ENCODE assay signal across 26 mouse cellular contexts in genomic region chr2:119463114-119463775, GRCm38 (mm10). TPM values are rescaled to one million over a fixed set of nuclear protein-coding genes. Genes with fewer than 3 reads are reported as not detected.
A peak's percentile ranks its signal among the peaks of the same experiment; 100 is the strongest.
DNase-seq lines count a peak whose midpoint lies in the region; ATAC-seq and TF ChIP-seq lines count a peak whose summit lies in the region.
"Had no signal": no experiment of that assay in that cellular context is flagged by ENCODE, and none has a peak within 500 bp of the region (broad histone marks: within the 10 kb centered on the region; RNA-seq: fewer than 3 reads in every experiment).

No protein-coding gene starts in this region.

- H3K9me3 ChIP-seq in kidney, postnatal 0 days (replicated peaks; ENCODE audit: low read length) = no peaks in the 10 kb centered on the region
- H3K9me3 ChIP-seq: forebrain, embryonic 10.5 days; forebrain, embryonic 13.5 days; G1E; hindbrain, embryonic 13.5 days; intestine, embryonic 15.5 days had no signal

- 0 out of 2 replicates have a peak overlapping the region, but pooled peaks have one; percentile 25 for H3K27ac ChIP-seq in kidney, postnatal 0 days
- H3K27ac ChIP-seq: forebrain, embryonic 10.5 days; forebrain, embryonic 13.5 days; heart, adult 2 months; hindbrain, embryonic 13.5 days; intestine, embryonic 15.5 days had no signal

- no peak for ATAC-seq in kidney, postnatal 0 days (replicated peaks; ENCODE audit: low FRiP score, low read depth)
- ATAC-seq: forebrain, embryonic 13.5 days; forebrain, embryonic 16.5 days; hindbrain, embryonic 16.5 days; intestine, embryonic 15.5 days; Patski had no signal

- no peak for TF ChIP-seq CTCF in kidney, postnatal 0 days (IDR thresholded peaks at IDR 0.05; ENCODE audit: low read depth)

- H3K27me3 ChIP-seq in kidney, postnatal 0 days (ENCODE audit: insufficient read depth, low read length) = no peaks in the 10 kb centered on the region
- H3K27me3 ChIP-seq: CH12.LX; forebrain, embryonic 13.5 days; hindbrain, embryonic 13.5 days; intestine, embryonic 15.5 days; Patski had no signal

- H3K4me2 ChIP-seq in kidney, postnatal 0 days (ENCODE audit: low read length) = no peak overlapping the region
- H3K4me2 ChIP-seq: forebrain, embryonic 13.5 days; heart, embryonic 11.5 days; hindbrain, embryonic 13.5 days; intestine, embryonic 15.5 days had no signal

- H3K4me1 ChIP-seq in kidney, postnatal 0 days (replicated peaks; ENCODE audit: insufficient read depth, low read length) = no peaks in the 10 kb centered on the region
- H3K4me1 ChIP-seq: forebrain, embryonic 10.5 days; forebrain, embryonic 13.5 days; hindbrain, embryonic 13.5 days; intestine, embryonic 15.5 days had no signal

- H3K9ac ChIP-seq in kidney, postnatal 0 days (ENCODE audit: low read depth, low read length) = no peak overlapping the region
- H3K9ac ChIP-seq: forebrain, embryonic 13.5 days; hindbrain, embryonic 13.5 days; intestine, embryonic 15.5 days had no signal

- H3K36me3 ChIP-seq in kidney, postnatal 0 days (ENCODE audit: insufficient read depth, low read length) = no peaks in the 10 kb centered on the region

- WGBS in kidney, postnatal 0 days = 90% methylated on average over 5 of the region's 5 CpGs

- no peak for DNase-seq in kidney, postnatal 0 days (ENCODE audit: low spot score)
- no peak for DNase-seq in kidney, postnatal 4 days
- peak; percentile 92 for DNase-seq in ES-CJ7 (ENCODE audit: low read depth, low spot score)
- DNase-seq in WW6 (ENCODE audit: low read depth, low spot score) = peak; percentile 14
- no peak for DNase-seq in embryo, embryonic 10 days (ENCODE audit: low spot score)
- DNase-seq in adrenal gland, postnatal 36 days = no peak
- DNase-seq: adrenal gland, postnatal 10 days; B cell, adult 2 months; cerebellum, adult 11-12 months; cerebellum, adult 8-10 months; cerebellum, postnatal 10 days; cerebellum, postnatal 36 days; gastrocnemius, postnatal 10 days; gastrocnemius, postnatal 36 days; heart, adult 2 months; kidney, adult 11 months had no signal

- no peak overlapping the region for H3K4me3 ChIP-seq in kidney, postnatal 0 days (replicated peaks; ENCODE audit: low read depth, low read length)
- H3K4me3 ChIP-seq: forebrain, embryonic 10.5 days; forebrain, embryonic 13.5 days; heart, adult 2 months; hindbrain, embryonic 13.5 days; intestine, embryonic 15.5 days had no signal

RNA-seq across cellular contexts. Expression of gene Ino80, which starts 14.2 kb away (rescaled TPM):
- 3.5 TPM in 2 replicates for polyA plus RNA-seq in kidney, postnatal 0 days (2015; fragmentation: Nextera tagmentation; extraction: Ambion mirVana)
- total RNA-seq in adrenal gland, postnatal 36 days (2021) = 10 to 100 TPM; 20.5 to 22.5 TPM

Comparison
In these comparisons a context has a peak if more than half of its experiments do, and no peak if none do; other contexts are left out.
1. DNase-seq: peak in ES-CJ7 (single experiment) and WW6 (single experiment); none in kidney, postnatal 0 days (single experiment), kidney, postnatal 4 days (0 of 2), embryo, embryonic 10 days (single experiment) and adrenal gland, postnatal 36 days (0 of 2).